Mouse (Mus musculus) CD4-positive naive resting alpha-beta T cell, adult 57 days (primary cell): ENCODE data around the gene Kap. TPM values are rescaled to one million over a fixed set of nuclear protein-coding genes. Genes with fewer than 3 reads are reported as not detected.

Experiments used
- total RNA-seq: library from RNA; stranded (reverse); gene quantifications from one replicate; pipeline ENCODE4 v1.2.4, GENCODE M21; 2023

Gene Kap
- not detected for total RNA-seq

GRCm38 (mm10) chr6:133853526-133853925 lies at the start of gene Kap:
Gene Kap (minus strand): TSS chr6:133853762.

Other genes with a start within 250 kb of the Kap start
- gene Etv6, start 181.9 kb upstream of the Kap start, total RNA-seq, result 23.0 TPM